Mouse (Mus musculus): ENCODE data around the gene Dnajc28.

DNA sequence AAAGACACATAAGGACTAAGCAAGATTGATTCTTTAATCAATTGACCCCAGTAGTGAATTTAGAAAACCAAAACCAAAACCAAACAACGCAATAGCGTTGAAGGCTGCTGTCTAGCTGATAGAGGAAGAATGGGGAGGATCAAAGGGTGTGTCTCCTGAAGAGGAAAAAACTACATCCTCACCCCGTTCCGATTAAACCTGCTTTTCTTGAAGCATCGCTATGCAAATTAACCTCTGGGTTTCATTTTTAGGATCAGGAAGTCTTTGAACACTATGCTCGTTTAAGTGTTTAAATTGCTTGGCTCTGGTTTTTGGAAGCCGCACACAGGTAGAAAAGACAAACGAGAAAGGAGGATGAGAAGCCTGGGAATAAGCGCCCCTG is 22.4 kb downstream of the Dnajc28 start:
- TF ChIP-seq CTCF (conservative IDR thresholded peaks at IDR 0.05; ENCODE audit: low read length) = no peak
- TF ChIP-seq NANOG (IDR thresholded peaks at IDR 0.05; ENCODE audit: borderline replicate concordance, low read length) = no peak
